Mouse (Mus musculus): Measurements from ENCODE around the gene Prr13.

DNA sequence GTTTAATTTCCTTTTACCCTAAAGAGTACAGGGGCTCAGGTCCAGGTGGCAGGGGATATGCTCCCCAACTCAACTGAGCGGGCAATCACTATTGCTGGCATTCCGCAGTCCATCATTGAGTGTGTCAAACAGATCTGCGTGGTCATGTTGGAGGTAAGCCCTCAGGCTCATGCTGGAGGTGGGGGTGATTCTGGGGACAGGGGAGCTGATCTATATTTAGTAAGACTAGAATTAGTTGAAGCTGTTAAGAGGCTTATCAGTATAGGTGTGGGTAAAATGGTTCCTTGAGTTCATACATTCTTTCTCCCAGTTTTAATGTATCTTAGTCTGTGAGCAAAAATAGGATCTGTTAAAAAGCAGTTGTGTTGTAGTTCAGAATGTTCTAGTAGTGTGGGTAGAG, 24.3 kb downstream of the Prr13 start:
- TF ChIP-seq POLR2AphosphoS5 (IDR thresholded peaks at IDR 0.05; ENCODE audit: insufficient replicate concordance, low read depth, low read length) (no peak), TAL1 (conservative IDR thresholded peaks at IDR 0.05; ENCODE audit: low read depth, low read length) (no peak), GATA1 (IDR thresholded peaks at IDR 0.05; ENCODE audit: borderline replicate concordance, low read length) (no peak), CTCF (IDR thresholded peaks at IDR 0.05; ENCODE audit: low read depth, low read length) (no peak), GATA2 (IDR thresholded peaks at IDR 0.05; ENCODE audit: borderline replicate concordance, low read depth, low read length) (no peak)
